Mouse (Mus musculus) embryo, embryonic 9.5 days (tissue): ENCODE results near the gene Rimbp3.

ENCODE experiments used
- DNase-seq: peaks from one replicate; pipeline ENCODE4 v3.0.0-alpha.2; 2017; ENCODE audit errors: extremely low spot score

Gene Rimbp3

GRCm38 (mm10) chr16:17258917-17259316, 50.5 kb downstream of the Rimbp3 start:
- DNase-seq: no peak

- no peak for DNase-seq
These were observed 52.9 kb downstream of the Rimbp3 start for GRCm38 (mm10) chr16:17261341-17261740.
